Mouse (Mus musculus) CH12.LX (cell line): ENCODE measurements around the gene Fermt3. TPM values are rescaled to one million over a fixed set of nuclear protein-coding genes. Genes with fewer than 3 reads are reported as not detected.

Experiments
- DNase-seq: peaks from one replicate; pipeline ENCODE4 v3.0.0-alpha.2; 2013; ENCODE audit errors: extremely low read depth
- H3K27ac ChIP-seq: 2 replicates; pipeline ENCODE4 v1.5.1; 2012; ENCODE audit warnings: low read depth, mild to moderate bottlenecking, control low read depth, moderate library complexity; ENCODE audit not compliant: insufficient read depth
- H3K27me3 ChIP-seq: replicated peaks from 2 replicates; pipeline ENCODE3; 2012; ENCODE audit warnings: inconsistent platforms
- H3K36me3 ChIP-seq, 2 experiments: replicated peaks in 1 of 2; 2 replicates each; pipeline versions ENCODE3 to v1.6.1; 2012; ENCODE audit warnings: inconsistent platforms in 1 of 2, low read length in 1 of 2, mild to moderate bottlenecking in 1 of 2, mixed read lengths in 1 of 2, moderate library complexity in 1 of 2; ENCODE audit not compliant: control insufficient read depth in 1 of 2, insufficient read depth in 1 of 2
- H3K4me1 ChIP-seq, 2 experiments: 2 replicates each; pipeline ENCODE4 v1.6.1; 2012; ENCODE audit warnings: inconsistent platforms in 1 of 2, moderate library complexity in 1 of 2; ENCODE audit not compliant: insufficient read depth in 2 of 2, control insufficient read depth in 1 of 2
- H3K4me2 ChIP-seq: 2 replicates; pipeline ENCODE4 v1.6.1; 2012; ENCODE audit warnings: low read depth, mild to moderate bottlenecking, control low read depth; ENCODE audit not compliant: poor library complexity, insufficient read depth, severe bottlenecking
- H3K4me3 ChIP-seq, 3 experiments: fragments of 150-350 bp in 1 of 3; sonication (generic) in 1 of 3; replicated peaks in 1 of 3; 2 replicates each; pipeline versions ENCODE3 to v1.5.1; 2011 to 2012; ENCODE audit warnings: low read depth in 2 of 3, low read length in 2 of 3, mild to moderate bottlenecking in 2 of 3, moderate library complexity in 2 of 3, control low read depth in 1 of 3, improper control_type of control experiment in 1 of 3, inconsistent platforms in 1 of 3, mixed read lengths in 1 of 3; ENCODE audit not compliant: poor library complexity in 1 of 3
- H3K79me2 ChIP-seq: replicated peaks from 2 replicates; pipeline ENCODE4 v1.6.1; 2012; ENCODE audit warnings: mild to moderate bottlenecking, moderate library complexity; ENCODE audit not compliant: control insufficient read depth, poor library complexity, insufficient read depth, severe bottlenecking; ENCODE audit errors: extremely low read depth
- H3K9ac ChIP-seq: 2 replicates; pipeline ENCODE4 v1.6.1; 2012; ENCODE audit warnings: low read depth, mild to moderate bottlenecking, control low read depth, moderate library complexity; ENCODE audit not compliant: insufficient read depth
- H3K9me3 ChIP-seq: replicated peaks from 2 replicates; pipeline ENCODE3; 2012; ENCODE audit warnings: low read length, inconsistent platforms, mixed read lengths
- BHLHE40 ChIP-seq: IDR thresholded peaks from 2 replicates; pipeline ENCODE4 v1.6.1; 2011; ENCODE audit warnings: mild to moderate bottlenecking, low read depth, low read length, improper control_type of control experiment
- E2F4 ChIP-seq: IDR thresholded peaks from 2 replicates; pipeline ENCODE4 v1.6.1; 2011; ENCODE audit warnings: low read depth, low read length, improper control_type of control experiment; ENCODE audit not compliant: insufficient replicate concordance
- IRF4 ChIP-seq: IDR thresholded peaks from 2 replicates; pipeline ENCODE4 v1.6.1; 2014; ENCODE audit warnings: low read depth, mild to moderate bottlenecking, inconsistent platforms, low read length, improper control_type of control experiment
- JUND ChIP-seq: conservative IDR thresholded peaks from 2 replicates; pipeline ENCODE4 v1.6.1; 2011; ENCODE audit warnings: low read depth, low read length, improper control_type of control experiment
- KAT2A ChIP-seq: IDR thresholded peaks from 2 replicates; pipeline ENCODE4 v1.6.1; 2012; ENCODE audit warnings: low read length, improper control_type of control experiment, inconsistent platforms; ENCODE audit not compliant: insufficient replicate concordance
- MAFK ChIP-seq: IDR thresholded peaks from 2 replicates; pipeline ENCODE4 v1.6.1; 2011; ENCODE audit warnings: low read length, improper control_type of control experiment; ENCODE audit not compliant: insufficient replicate concordance
- MXI1 ChIP-seq: IDR thresholded peaks from 2 replicates; pipeline ENCODE4 v1.6.1; 2011; ENCODE audit warnings: mild to moderate bottlenecking, low read depth, low read length, improper control_type of control experiment
- MYC ChIP-seq: IDR thresholded peaks from 2 replicates; pipeline ENCODE4 v1.6.1; 2011; ENCODE audit warnings: low read depth, mild to moderate bottlenecking, improper control_type of control experiment, low read length
- NELFE ChIP-seq: IDR thresholded peaks from 2 replicates; pipeline ENCODE4 v1.6.1; 2011; ENCODE audit warnings: low read depth, low read length, improper control_type of control experiment
- PAX5 ChIP-seq: IDR thresholded peaks from 2 replicates; pipeline ENCODE4 v1.6.1; 2012; ENCODE audit warnings: low read length, inconsistent platforms, mixed read lengths
- POLR2AphosphoS2 ChIP-seq: IDR thresholded peaks from 2 replicates; pipeline ENCODE4 v1.6.1; 2011; ENCODE audit warnings: low read depth, low read length, improper control_type of control experiment
- SMC3 ChIP-seq: IDR thresholded peaks from 2 replicates; pipeline ENCODE4 v1.6.1; 2011; ENCODE audit warnings: low read depth, low read length, improper control_type of control experiment
- TBP ChIP-seq: conservative IDR thresholded peaks from 2 replicates; pipeline ENCODE4 v1.6.1; 2011; ENCODE audit warnings: low read depth, low read length, improper control_type of control experiment
- UBTF ChIP-seq: IDR thresholded peaks from 2 replicates; pipeline ENCODE4 v1.6.1; 2012; ENCODE audit warnings: low read depth, mild to moderate bottlenecking, inconsistent platforms, low read length, improper control_type of control experiment, moderate library complexity
- USF2 ChIP-seq: conservative IDR thresholded peaks from 2 replicates; pipeline ENCODE4 v1.6.1; 2011; ENCODE audit warnings: low read depth, low read length, improper control_type of control experiment
- ZNF384 ChIP-seq: IDR thresholded peaks from 2 replicates; pipeline ENCODE4 v1.6.1; 2012; ENCODE audit warnings: low read depth, low read length, improper control_type of control experiment, inconsistent platforms
- dilution Hi-C: fragments of 300-500 bp; cut with MboI; formaldehyde crosslinking; loops from 2 replicates; pipeline ENCODE4 v1.14.3; 2020; ENCODE audit warnings: low sequenced_read_pairs; ENCODE audit not compliant: extremely low pct_unique_long_range_greater_than_20kb, extremely low pct_ligation_motif_present
- in situ Hi-C: fragments of 300-500 bp; cut with MboI; formaldehyde crosslinking; loops from 3 replicates; pipeline ENCODE4 v1.14.3; 2019; ENCODE audit warnings: low sequenced_read_pairs, low pct_ligation_motif_present, low pct_unique_long_range_greater_than_20kb, mixed read lengths
- polyA plus RNA-seq: library from polyadenylated mRNA; unstranded; fragments of >175 nt; gene quantifications from 2 replicates; pipeline ENCODE4 v1.2.1, GENCODE M21; 2012; ENCODE audit warnings: low read depth; ENCODE audit not compliant: insufficient read length
- total RNA-seq, 2 experiments: library from RNA; depleted of rRNA; stranded (reverse); fragments of 300-350 nt in 1 of 2; fragments of >200 nt in 1 of 2; gene quantifications; 2 replicates each; pipeline ENCODE4 v1.2.3; 2012 to 2014

Gene Fermt3
- total and polyA plus RNA-seq, 3 experiments, result 47.0 to 65.1 (median 57.4) TPM

DNA sequence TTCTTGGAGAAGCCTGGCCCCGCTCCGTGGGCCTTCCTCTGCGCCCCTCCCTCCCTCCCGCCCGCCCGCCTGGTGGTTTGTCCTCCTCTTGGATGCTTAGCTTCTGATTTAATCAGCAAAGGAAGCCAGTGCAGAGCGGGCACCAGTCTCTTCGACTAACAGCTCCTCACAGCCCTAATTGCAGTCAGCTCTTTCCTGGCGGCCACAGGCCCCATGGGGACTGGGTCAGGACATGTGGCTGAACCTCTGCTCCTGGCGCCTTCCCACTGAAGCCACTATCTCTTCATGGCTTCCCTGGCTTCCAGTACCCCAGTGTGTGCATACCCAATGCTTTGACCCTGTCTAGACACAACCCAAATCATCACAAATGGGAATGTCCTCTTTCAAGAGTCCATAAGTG lies 62.8 kb downstream of the Fermt3 start:
- Histone ChIP-seq H3K79me2 (no peaks in the 10 kb centered on the region), H3K27me3 (no peaks in the 10 kb centered on the region), H3K36me3 (peaks cover 43 to 92% of the 10 kb centered on the region in 2 experiments), H3K9me3 (no peaks in the 10 kb centered on the region), H3K9ac (no peak overlapping the region), H3K27ac (no peak overlapping the region), H3K4me3 (no peak overlapping the region), H3K4me1 (peaks cover 12 to 23% of the 10 kb centered on the region in 2 experiments), H3K4me2 (no peak overlapping the region)
- DNase-seq, result no peak
- TF ChIP-seq SMC3, result no peak
- TF ChIP-seq USF2, result no peak
- no peak for TF ChIP-seq E2F4
- TF ChIP-seq MXI1, result no peak
- no peak for TF ChIP-seq MAFK
- TF ChIP-seq TBP, result no peak
- no peak for TF ChIP-seq ZNF384
- TF ChIP-seq POLR2AphosphoS2, result no peak
- no peak for TF ChIP-seq NELFE
- TF ChIP-seq IRF4, result no peak
- no peak for TF ChIP-seq MYC
- TF ChIP-seq JUND, result no peak
- in situ Hi-C loops (no loop called here), dilution Hi-C loops (no loop called here)

DNA sequence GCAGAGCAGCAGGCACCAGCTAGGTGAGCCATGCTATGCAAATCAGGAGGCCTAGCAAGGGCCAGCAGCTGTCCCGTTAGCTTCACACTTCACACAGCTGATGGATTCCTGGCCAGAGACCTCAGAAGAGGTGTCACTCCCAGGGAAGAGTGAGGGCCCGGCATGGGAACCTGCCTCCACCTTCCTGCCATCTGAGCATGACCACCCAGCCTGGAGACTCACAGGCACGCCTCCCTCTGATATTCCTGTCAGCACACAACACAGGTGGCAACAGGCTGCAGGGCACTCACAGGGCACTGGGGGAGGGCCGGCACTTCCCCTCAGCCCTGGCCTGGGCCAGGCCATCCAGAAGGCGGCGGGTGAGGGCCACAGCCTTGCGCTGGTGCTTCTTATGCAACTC lies 63.8 kb downstream of the Fermt3 start:
- Histone ChIP-seq H3K4me1 (peaks cover 12 to 23% of the 10 kb centered on the region in 2 experiments), H3K9ac (no peak overlapping the region), H3K4me2 (no peak overlapping the region), H3K27me3 (no peaks in the 10 kb centered on the region), H3K27ac (no peak overlapping the region), H3K4me3 (no peak overlapping the region), H3K79me2 (no peaks in the 10 kb centered on the region), H3K36me3 (peaks cover 48 to 98% of the 10 kb centered on the region in 2 experiments), H3K9me3 (no peaks in the 10 kb centered on the region)
- no peak for DNase-seq
- in situ Hi-C loops, result no loop called here
- TF ChIP-seq PAX5 (no peak), BHLHE40 (peak; percentile 19; the same call in 1 of the 2 replicates), UBTF (no peak), KAT2A (no peak)
- dilution Hi-C loops, result no loop called here
